Mouse (Mus musculus) hindbrain, embryonic 14.5 days (tissue): Measurements from ENCODE around the gene Rps27. TPM values are rescaled to one million over a fixed set of nuclear protein-coding genes. Genes with fewer than 3 reads are reported as not detected.

Source experiments
- ATAC-seq: fragments of 200-750 bp; cut with Nextera tagmentation; 2 replicates; pipeline ENCODE4 v1.8.0; 2017; ENCODE audit warnings: moderate number of reproducible peaks, mild to moderate bottlenecking, moderate TSS enrichment, moderate library complexity; ENCODE audit not compliant: low FRiP score
- DNase-seq: peaks from one replicate; pipeline ENCODE4 v3.0.0-alpha.2; 2015; ENCODE audit warnings: low spot score
- H3K27ac ChIP-seq: fragments of 300-500 bp; sonication (generic); 2 replicates; pipeline ENCODE4 v1.5.1; 2014; ENCODE audit warnings: mild to moderate bottlenecking, moderate library complexity
- H3K27me3 ChIP-seq: fragments of 300-500 bp; sonication (generic); 2 replicates; pipeline ENCODE4 v1.6.1; 2014; ENCODE audit warnings: mild to moderate bottlenecking, low read length, mixed read lengths; ENCODE audit not compliant: control insufficient read depth, insufficient read depth
- H3K36me3 ChIP-seq: fragments of 300-500 bp; sonication (generic); replicated peaks from 2 replicates; pipeline ENCODE4 v1.6.1; 2014; ENCODE audit not compliant: control insufficient read depth, insufficient read depth
- H3K4me1 ChIP-seq: fragments of 300-500 bp; sonication (generic); replicated peaks from 2 replicates; pipeline ENCODE4 v1.6.1; 2014; ENCODE audit warnings: antibody characterized with exemption, low read length, mixed read lengths; ENCODE audit not compliant: control insufficient read depth, insufficient read depth
- H3K4me2 ChIP-seq: fragments of 300-500 bp; sonication (generic); replicated peaks from 2 replicates; pipeline ENCODE4 v1.6.1; 2014; ENCODE audit warnings: mild to moderate bottlenecking, moderate library complexity
- H3K4me3 ChIP-seq: fragments of 300-500 bp; sonication (generic); replicated peaks from 2 replicates; pipeline ENCODE4 v1.5.1; 2014; ENCODE audit warnings: mild to moderate bottlenecking, low read length
- H3K9ac ChIP-seq: fragments of 300-500 bp; sonication (generic); 2 replicates; pipeline ENCODE4 v1.6.1; 2014
- H3K9me3 ChIP-seq: fragments of 300-500 bp; sonication (generic); 2 replicates; pipeline ENCODE4 v1.6.1; 2016; ENCODE audit warnings: low read length; ENCODE audit not compliant: control insufficient read depth
- WGBS: fragments of 180-500 bp; shearing (Covaris S2); extraction: QIAGEN DNeasy Blood & Tissue Kit; methylation state at CpG from one replicate; pipeline ENCODE4 v1.1.7; 2014; 5-methylcytosine and 5-hydroxymethylcytosine counted together
- polyA plus RNA-seq: library from polyadenylated mRNA; unstranded; fragments of >200 nt; fragmentation: Nextera tagmentation; extraction: Ambion mirVana; gene quantifications from 2 replicates; pipeline ENCODE4 v1.2.1, GENCODE M21; 2014

Rps27 gene
- polyA plus RNA-seq, 1 experiment from 2014 or later = 1,154 TPM

- H3K36me3 ChIP-seq = 0 out of 2 replicates have a peak, but pooled peaks cover 5% of the 10 kb centered on the region
- H3K27ac ChIP-seq = peak overlapping the region; percentile 29; the same call in 1 of the 2 replicates
- WGBS = 13% methylated on average over 6 of the region's 6 CpGs
- H3K9me3 ChIP-seq = no peaks in the 10 kb centered on the region
- H3K27me3 ChIP-seq = no peaks in the 10 kb centered on the region
- H3K4me1 ChIP-seq = peaks cover 6% of the 10 kb centered on the region; the same call in 1 of the 2 replicates
- peak; percentile 59 for ATAC-seq
- peak overlapping the region; percentile 53; the same call in 1 of the 2 replicates for H3K9ac ChIP-seq
- DNase-seq = peak; percentile 78
- peak overlapping the region; percentile 73 for H3K4me2 ChIP-seq
- peak overlapping the region; percentile 30 for H3K4me3 ChIP-seq
Observed at GRCm38 (mm10) chr3:90220088-90220487, 6.6 kb upstream of the Rps27 start.

- Histone ChIP-seq H3K27ac (no peak overlapping the region), H3K9me3 (no peaks in the 10 kb centered on the region), H3K4me1 (peaks cover 24% of the 10 kb centered on the region), H3K36me3 (peaks cover 17% of the 10 kb centered on the region), H3K27me3 (no peaks in the 10 kb centered on the region), H3K4me3 (no peak overlapping the region), H3K9ac (no peak overlapping the region), H3K4me2 (no peak overlapping the region)
- 42% methylated on average over 1 of the region's 1 CpGs for WGBS
- ATAC-seq (no peak), DNase-seq (no peak)
Observed at GRCm38 (mm10) chr3:90215825-90216380, 2.5 kb upstream of the Rps27 start.

- Histone ChIP-seq H3K9me3 (no peaks in the 10 kb centered on the region), H3K9ac (peak overlapping the region; percentile 48), H3K4me3 (peak overlapping the region; percentile 68), H3K27ac (peak overlapping the region; percentile 89), H3K4me2 (peak overlapping the region; percentile 69), H3K4me1 (peaks cover 18% of the 10 kb centered on the region), H3K36me3 (peaks cover 35% of the 10 kb centered on the region), H3K27me3 (no peaks in the 10 kb centered on the region)
- ATAC-seq (peak; percentile 47; the same call in 1 of the 2 replicates), DNase-seq (peak; percentile 44)
- 11% methylated on average over 12 of the region's 12 CpGs for WGBS
Observed at GRCm38 (mm10) chr3:90213956-90214684, 669 bp upstream of the Rps27 start.

- WGBS = 20% methylated on average over 5 of the region's 5 CpGs
- Histone ChIP-seq H3K9me3 (no peaks in the 10 kb centered on the region), H3K27me3 (no peaks in the 10 kb centered on the region), H3K4me3 (peak overlapping the region; percentile 68), H3K27ac (0 out of 2 replicates have a peak overlapping the region, but pooled peaks have one; percentile 89), H3K4me1 (peaks cover 18% of the 10 kb centered on the region), H3K36me3 (peaks cover 49% of the 10 kb centered on the region), H3K9ac (peak overlapping the region; percentile 88), H3K4me2 (peak overlapping the region; percentile 79)
- ATAC-seq (no peak), DNase-seq (no peak)
Observed at GRCm38 (mm10) chr3:90212723-90213122, 728 bp downstream of the Rps27 start.

GRCm38 (mm10) chr3:90211475-90212398 lies 1.7 kb downstream of the Rps27 start:
- Histone ChIP-seq H3K27ac (no peak overlapping the region), H3K27me3 (no peaks in the 10 kb centered on the region), H3K4me1 (peaks cover 18% of the 10 kb centered on the region), H3K9ac (no peak overlapping the region), H3K36me3 (peaks cover 56% of the 10 kb centered on the region), H3K4me3 (peak overlapping the region; percentile 68), H3K9me3 (no peaks in the 10 kb centered on the region), H3K4me2 (peak overlapping the region; percentile 79)
- ATAC-seq (no peak), DNase-seq (no peak)
- WGBS = 83% methylated on average over 13 of the region's 13 CpGs

GRCm38 (mm10) chr3:90209908-90210566 lies 3.4 kb downstream of the Rps27 start:
- DNase-seq (no peak), ATAC-seq (no peak)
- Histone ChIP-seq H3K4me1 (peaks cover 18% of the 10 kb centered on the region), H3K4me2 (no peak overlapping the region), H3K9ac (no peak overlapping the region), H3K27ac (no peak overlapping the region), H3K9me3 (no peaks in the 10 kb centered on the region), H3K27me3 (no peaks in the 10 kb centered on the region), H3K4me3 (no peak overlapping the region), H3K36me3 (peaks cover 62% of the 10 kb centered on the region)
- WGBS = 94% methylated on average over 5 of the region's 5 CpGs

- peaks cover 62% of the 10 kb centered on the region for H3K36me3 ChIP-seq
- no peak for DNase-seq
- H3K4me2 ChIP-seq = no peak overlapping the region
- no peak overlapping the region for H3K27ac ChIP-seq
- no peak overlapping the region for H3K4me3 ChIP-seq
- peaks cover 13% of the 10 kb centered on the region for H3K4me1 ChIP-seq
- no peak for ATAC-seq
- no peaks in the 10 kb centered on the region for H3K9me3 ChIP-seq
- WGBS = 95% methylated on average over 2 of the region's 2 CpGs
- no peaks in the 10 kb centered on the region for H3K27me3 ChIP-seq
- no peak overlapping the region for H3K9ac ChIP-seq
Observed at GRCm38 (mm10) chr3:90208662-90209061, 4.8 kb downstream of the Rps27 start.

- WGBS = 98% methylated on average over 2 of the region's 2 CpGs
Observed at GRCm38 (mm10) chr3:90204582-90204981, 8.9 kb downstream of the Rps27 start.

More at GRCm38 (mm10) chr3:90204582-90204981, 8.9 kb downstream of the Rps27 start:
- H3K4me2 ChIP-seq = no peak overlapping the region
- no peak overlapping the region for H3K4me3 ChIP-seq
- no peaks in the 10 kb centered on the region for H3K9me3 ChIP-seq
- ATAC-seq = no peak
- H3K9ac ChIP-seq = no peak overlapping the region
- H3K27ac ChIP-seq = no peak overlapping the region
- no peaks in the 10 kb centered on the region for H3K27me3 ChIP-seq
- peaks cover 32% of the 10 kb centered on the region for H3K36me3 ChIP-seq
- H3K4me1 ChIP-seq = no peaks in the 10 kb centered on the region
- DNase-seq = no peak
